Mouse (Mus musculus) limb, embryonic 14.5 days (tissue): ENCODE results near the gene Dgki. TPM values are rescaled to one million over a fixed set of nuclear protein-coding genes. Genes with fewer than 3 reads are reported as not detected.

ENCODE experiments used
- ATAC-seq: fragments of 200-750 bp; cut with Nextera tagmentation; 2 replicates; pipeline ENCODE4 v1.8.0; 2017; ENCODE audit warnings: low read depth, moderate number of reproducible peaks, moderate TSS enrichment; ENCODE audit not compliant: low FRiP score
- DNase-seq: peaks from one replicate; pipeline ENCODE4 v3.0.0-alpha.2; 2015; ENCODE audit warnings: low spot score
- H3K27ac ChIP-seq: fragments of 300-500 bp; sonication (generic); replicated peaks from 2 replicates; pipeline ENCODE4 v1.5.1; 2014; ENCODE audit warnings: low read depth, mild to moderate bottlenecking, low read length, moderate library complexity, mixed read lengths
- H3K27me3 ChIP-seq: fragments of 300-500 bp; sonication (generic); 2 replicates; pipeline ENCODE4 v1.6.1; 2014; ENCODE audit warnings: low read length, mixed read lengths; ENCODE audit not compliant: control insufficient read depth, insufficient read depth
- H3K36me3 ChIP-seq: fragments of 300-500 bp; sonication (generic); 2 replicates; pipeline ENCODE4 v1.6.1; 2014; ENCODE audit warnings: mild to moderate bottlenecking, low read length, moderate library complexity, mixed read lengths; ENCODE audit not compliant: control insufficient read depth, insufficient read depth
- H3K4me1 ChIP-seq: fragments of 300-500 bp; sonication (generic); 2 replicates; pipeline ENCODE4 v1.6.1; 2014; ENCODE audit warnings: antibody characterized with exemption, low read length, mixed read lengths; ENCODE audit not compliant: control insufficient read depth, insufficient read depth
- H3K4me2 ChIP-seq: fragments of 300-500 bp; sonication (generic); replicated peaks from 2 replicates; pipeline ENCODE4 v1.6.1; 2014; ENCODE audit warnings: low read depth, mild to moderate bottlenecking, low read length, moderate library complexity; ENCODE audit not compliant: severe bottlenecking
- H3K4me3 ChIP-seq: fragments of 300-500 bp; sonication (generic); replicated peaks from 2 replicates; pipeline ENCODE4 v1.5.1; 2014; ENCODE audit warnings: low read length
- H3K9ac ChIP-seq: fragments of 300-500 bp; sonication (generic); 2 replicates; pipeline ENCODE4 v1.6.1; 2014; ENCODE audit warnings: mild to moderate bottlenecking, low read depth, low read length, moderate library complexity; ENCODE audit not compliant: severe bottlenecking
- H3K9me3 ChIP-seq: fragments of 300-500 bp; sonication (generic); 2 replicates; pipeline ENCODE4 v1.6.1; 2016; ENCODE audit warnings: low read length; ENCODE audit not compliant: control insufficient read depth
- POLR2A ChIP-seq: fragments of 200-500 bp; IDR thresholded peaks from 2 replicates; pipeline ENCODE4 v1.8.0; 2012; ENCODE audit warnings: inconsistent platforms, mild to moderate bottlenecking, moderate library complexity, borderline replicate concordance; ENCODE audit not compliant: insufficient read depth, insufficient read length; ENCODE audit errors: extremely low read depth
- WGBS: fragments of 180-500 bp; shearing (Covaris S2); extraction: QIAGEN DNeasy Blood & Tissue Kit; methylation state at CpG from one replicate; pipeline ENCODE4 v1.1.7; 2014; 5-methylcytosine and 5-hydroxymethylcytosine counted together
- polyA plus RNA-seq, 2 experiments: library from polyadenylated mRNA; depleted of rRNA in 1 of 2; stranded (reverse) in 1 of 2; unstranded in 1 of 2; fragments of >200 nt; fragmentation: Nextera tagmentation in 1 of 2; extraction: Ambion mirVana in 1 of 2; gene quantifications; 2 replicates each; pipeline versions ENCODE4 v1.2.1 to v1.2.3; 2012 to 2014

Gene Dgki
- polyA plus RNA-seq, 2 experiments = 0.58 to 0.85 TPM

GRCm38 (mm10) chr6:36905965-36906364 is 394.0 kb downstream of the Dgki start:
- Histone ChIP-seq H3K4me3 (no peak overlapping the region), H3K4me1 (0 out of 2 replicates have a peak, but pooled peaks cover 3% of the 10 kb centered on the region), H3K4me2 (no peak overlapping the region), H3K9ac (no peak overlapping the region), H3K9me3 (no peaks in the 10 kb centered on the region), H3K36me3 (no peaks in the 10 kb centered on the region), H3K27me3 (no peaks in the 10 kb centered on the region), H3K27ac (no peak overlapping the region)
- TF ChIP-seq POLR2A = no peak
- WGBS = 92% methylated on average over 3 of the region's 3 CpGs
- DNase-seq = no peak
- ATAC-seq = no peak

DNA sequence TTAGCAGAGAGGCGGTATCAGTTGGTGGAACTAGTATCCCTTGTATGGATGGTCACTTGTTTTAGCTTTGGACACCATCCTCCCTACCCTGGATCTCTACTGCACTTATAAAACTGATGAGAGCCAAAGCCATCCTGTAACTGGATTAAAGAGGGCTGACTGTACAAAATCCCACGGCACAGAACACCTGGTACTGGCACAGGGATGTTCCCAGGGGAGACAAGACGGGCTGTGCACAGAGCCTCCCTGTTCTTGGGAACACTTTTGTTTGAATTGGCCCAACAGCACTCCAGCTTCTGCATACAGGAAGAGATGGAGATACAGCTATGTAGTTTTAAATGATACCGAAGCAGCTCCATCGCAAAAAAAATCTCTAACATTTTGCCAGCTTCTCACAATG is 395.1 kb downstream of the Dgki start:
- no peak overlapping the region for H3K4me2 ChIP-seq
- H3K9ac ChIP-seq = no peak overlapping the region
- TF ChIP-seq POLR2A = no peak
- H3K4me3 ChIP-seq = no peak overlapping the region
- H3K27me3 ChIP-seq = no peaks in the 10 kb centered on the region
- H3K36me3 ChIP-seq = no peaks in the 10 kb centered on the region
- no peak for DNase-seq
- 0 out of 2 replicates have a peak, but pooled peaks cover 3% of the 10 kb centered on the region for H3K4me1 ChIP-seq
- H3K27ac ChIP-seq = no peak overlapping the region
- H3K9me3 ChIP-seq = no peaks in the 10 kb centered on the region
- no peak for ATAC-seq
- WGBS = 80% methylated on average over 5 of the region's 5 CpGs

- ATAC-seq (no peak), DNase-seq (peak; percentile 71)
- Histone ChIP-seq H3K4me1 (0 out of 2 replicates have a peak, but pooled peaks cover 3% of the 10 kb centered on the region), H3K9me3 (no peaks in the 10 kb centered on the region), H3K9ac (no peak overlapping the region), H3K4me2 (no peak overlapping the region), H3K36me3 (no peaks in the 10 kb centered on the region), H3K27ac (no peak overlapping the region), H3K4me3 (no peak overlapping the region), H3K27me3 (no peaks in the 10 kb centered on the region)
- TF ChIP-seq POLR2A = no peak
- WGBS = 27% methylated on average over 5 of the region's 5 CpGs
Observed at GRCm38 (mm10) chr6:36903821-36904220, 396.2 kb downstream of the Dgki start.

- no peak for TF ChIP-seq POLR2A
- H3K9ac ChIP-seq = no peak overlapping the region
- WGBS = 34% methylated on average over 8 of the region's 8 CpGs
- ATAC-seq = 0 out of 2 replicates have a peak, but pooled peaks have one; percentile 34
- no peak overlapping the region for H3K27ac ChIP-seq
- H3K4me1 ChIP-seq = peaks cover 3% of the 10 kb centered on the region; the same call in 1 of the 2 replicates
- H3K4me3 ChIP-seq = no peak overlapping the region
- H3K9me3 ChIP-seq = no peaks in the 10 kb centered on the region
- no peak overlapping the region for H3K4me2 ChIP-seq
- H3K36me3 ChIP-seq = no peaks in the 10 kb centered on the region
- no peaks in the 10 kb centered on the region for H3K27me3 ChIP-seq
- no peak for DNase-seq
Observed at GRCm38 (mm10) chr6:36903159-36903794, 396.7 kb downstream of the Dgki start.

- Histone ChIP-seq H3K27me3 (no peaks in the 10 kb centered on the region), H3K27ac (no peak overlapping the region), H3K4me3 (no peak overlapping the region), H3K4me2 (no peak overlapping the region), H3K36me3 (no peaks in the 10 kb centered on the region), H3K9ac (no peak overlapping the region), H3K4me1 (peaks cover 12% of the 10 kb centered on the region), H3K9me3 (no peaks in the 10 kb centered on the region)
- DNase-seq (no peak), ATAC-seq (no peak)
- TF ChIP-seq POLR2A = no peak
- WGBS = 82% methylated on average over 4 of the region's 4 CpGs
Observed at GRCm38 (mm10) chr6:36899872-36900271, 400.1 kb downstream of the Dgki start.
